Mouse (Mus musculus) ES-Bruce4 (cell line): ENCODE results near the gene Hist1h4f.

Experiments used
- CTCF ChIP-seq: IDR thresholded peaks from one replicate; pipeline ENCODE4 v1.8.1; 2011; ENCODE audit warnings: low read depth, low read length
- POLR2A ChIP-seq: IDR thresholded peaks from one replicate; pipeline ENCODE4 v1.8.1; 2011; ENCODE audit warnings: low read length; ENCODE audit not compliant: insufficient read depth

- TF ChIP-seq CTCF (no peak), POLR2A (no peak)
Measured at GRCm38 (mm10) chr13:23552962-23553361, 1.5 kb upstream of the Hist1h4f start, which contains the start of gene Hist1h1d.
